Mouse (Mus musculus) layer of hippocampus, adult 9-10 months (tissue): ENCODE measurements around the gene Gm21974.
A peak's percentile ranks its signal among the peaks of the same experiment; 100 is the strongest.
"Not testable (repeated sequence)": the region's sequence is repeated elsewhere in the genome, so short reads cannot be mapped to it uniquely, and the experiment has no call there.

ENCODE experiments used
- DNase-seq: peaks from one replicate; pipeline ENCODE4 v3.0.0; 2022; ENCODE audit warnings: low spot score

Gm21974 gene

DNA sequence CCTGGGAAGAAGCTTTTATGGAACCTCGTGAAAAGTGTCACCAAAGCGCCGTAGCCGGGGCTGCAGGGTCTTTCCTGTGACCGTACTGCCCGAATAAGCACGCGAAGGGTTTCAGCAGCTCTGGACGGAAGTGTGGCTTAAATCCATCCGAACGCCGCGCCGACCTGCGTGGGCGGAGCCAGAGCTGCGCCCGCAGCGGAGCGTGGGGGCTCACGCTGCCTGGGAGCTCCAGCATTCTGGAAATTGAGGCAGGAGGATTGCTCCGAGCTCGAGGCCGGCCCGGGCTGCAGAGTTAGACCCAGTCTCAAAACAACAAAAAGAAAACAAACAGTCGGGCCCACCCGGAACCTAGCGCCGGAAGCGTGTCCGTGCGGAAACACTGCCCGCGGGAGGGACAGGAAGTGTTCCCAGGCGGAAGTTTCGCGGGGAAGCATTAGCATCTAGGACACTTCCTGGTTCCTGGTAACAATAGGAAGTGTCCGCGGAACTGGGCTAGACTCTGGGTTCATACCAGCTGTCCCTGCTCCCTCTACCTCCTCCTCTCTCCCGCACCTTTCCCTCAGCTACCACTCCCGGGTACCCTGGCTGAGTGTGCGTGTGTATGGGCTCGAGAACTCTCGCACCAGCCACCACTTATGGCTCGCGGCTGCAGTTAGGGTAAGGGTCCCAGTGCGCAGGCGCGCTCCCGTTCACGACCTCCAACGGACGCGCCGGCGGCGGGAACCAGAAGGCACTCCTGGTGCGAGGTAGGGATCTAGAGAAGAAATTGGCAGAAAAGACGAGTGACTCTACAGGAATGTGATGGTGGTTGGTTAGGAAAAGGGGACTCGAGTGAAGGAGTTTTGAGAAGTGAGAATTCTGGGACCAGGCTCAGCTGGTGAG, 18.5 kb downstream of the Gm21974 start, which contains the start of gene Zfp668:
Zfp668 (minus strand) TSS at position 362 of the 882 bp plus-strand sequence.
- peak; percentile 88 for DNase-seq

DNA sequence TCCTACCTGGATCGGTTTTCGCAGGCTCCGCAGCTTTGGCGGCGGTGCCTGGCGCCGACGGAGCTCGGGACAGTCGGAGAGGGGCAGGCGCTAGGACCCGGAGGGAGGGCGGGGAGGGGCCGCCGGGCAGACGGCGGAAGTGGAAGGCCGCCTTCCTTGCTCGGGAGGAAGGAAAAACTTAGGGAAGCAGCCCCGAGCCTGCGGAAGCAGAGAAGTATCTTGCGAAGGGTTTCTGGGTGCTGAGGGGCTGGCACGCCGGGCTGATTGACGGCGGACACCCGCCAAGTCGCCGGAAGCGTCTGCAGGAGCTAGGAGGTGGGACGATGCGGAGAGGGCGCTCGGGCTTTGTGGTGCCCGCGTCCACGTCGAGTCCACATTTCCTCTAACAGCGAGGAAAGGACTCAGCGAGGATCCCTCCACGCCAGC, 19.2 kb downstream of the Gm21974 start, which contains the start of gene Zfp646:
Zfp646 (plus strand) TSS at position 181 of the 426 bp plus-strand sequence.
- peak; percentile 26 for DNase-seq

DNA sequence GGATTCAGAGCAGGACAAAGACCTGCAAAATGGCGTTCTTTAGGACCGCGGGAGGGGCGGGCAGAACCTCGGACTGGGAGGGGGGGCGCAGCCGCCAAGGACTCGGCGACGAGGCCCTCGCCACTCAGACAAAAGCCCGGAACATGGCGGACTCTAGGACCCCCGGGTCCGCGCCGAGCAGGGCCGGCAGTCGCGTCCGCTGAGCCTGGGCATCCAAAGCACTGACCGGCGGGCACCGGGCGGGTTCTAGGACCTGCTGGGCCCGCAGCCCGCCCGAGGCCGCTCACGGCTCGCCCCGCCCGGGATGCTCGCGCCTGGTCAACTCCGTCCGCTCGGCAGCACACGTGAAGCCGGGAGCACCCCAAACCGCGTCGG, 19.6 kb downstream of the Gm21974 start:
- DNase-seq: peak; percentile 61

DNA sequence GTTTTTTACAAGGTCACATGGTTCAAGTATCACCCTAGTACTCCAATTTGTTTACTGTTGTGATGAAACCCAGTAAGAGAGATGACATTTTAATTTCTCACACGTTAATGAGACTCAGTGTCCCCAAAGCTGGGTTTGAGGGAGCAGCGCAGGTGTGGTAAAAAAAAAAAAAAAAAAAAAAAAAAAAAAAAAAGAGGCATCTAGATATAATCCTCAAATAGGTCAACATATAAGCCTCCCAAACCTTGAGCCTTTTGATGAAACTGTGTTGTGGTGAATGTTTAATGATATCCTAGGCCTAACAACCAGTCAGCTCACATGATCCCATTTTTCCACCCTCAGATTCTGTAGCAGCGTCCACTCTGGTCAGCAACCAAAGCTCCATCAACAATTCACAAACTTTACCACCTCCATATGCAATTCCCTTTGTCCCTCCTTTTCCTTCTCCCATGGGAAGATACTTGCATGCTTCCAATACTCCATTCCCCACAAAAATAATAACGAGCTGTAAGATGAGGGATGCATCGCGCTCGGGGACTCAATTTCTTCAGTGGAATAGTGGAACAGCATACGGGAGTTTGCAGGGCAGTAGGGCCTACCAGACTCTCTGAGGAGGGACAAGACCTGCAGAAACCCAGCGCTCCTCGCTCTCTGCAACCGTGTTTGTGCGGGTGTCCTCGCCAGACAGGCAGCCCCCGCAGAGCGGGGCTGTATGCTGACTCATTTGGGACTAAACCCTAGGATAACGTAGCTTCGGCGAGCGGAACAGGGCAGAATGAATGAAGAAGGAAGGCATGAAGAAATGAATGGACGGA, 20.2 kb downstream of the Gm21974 start:
- DNase-seq: no peak

DNA sequence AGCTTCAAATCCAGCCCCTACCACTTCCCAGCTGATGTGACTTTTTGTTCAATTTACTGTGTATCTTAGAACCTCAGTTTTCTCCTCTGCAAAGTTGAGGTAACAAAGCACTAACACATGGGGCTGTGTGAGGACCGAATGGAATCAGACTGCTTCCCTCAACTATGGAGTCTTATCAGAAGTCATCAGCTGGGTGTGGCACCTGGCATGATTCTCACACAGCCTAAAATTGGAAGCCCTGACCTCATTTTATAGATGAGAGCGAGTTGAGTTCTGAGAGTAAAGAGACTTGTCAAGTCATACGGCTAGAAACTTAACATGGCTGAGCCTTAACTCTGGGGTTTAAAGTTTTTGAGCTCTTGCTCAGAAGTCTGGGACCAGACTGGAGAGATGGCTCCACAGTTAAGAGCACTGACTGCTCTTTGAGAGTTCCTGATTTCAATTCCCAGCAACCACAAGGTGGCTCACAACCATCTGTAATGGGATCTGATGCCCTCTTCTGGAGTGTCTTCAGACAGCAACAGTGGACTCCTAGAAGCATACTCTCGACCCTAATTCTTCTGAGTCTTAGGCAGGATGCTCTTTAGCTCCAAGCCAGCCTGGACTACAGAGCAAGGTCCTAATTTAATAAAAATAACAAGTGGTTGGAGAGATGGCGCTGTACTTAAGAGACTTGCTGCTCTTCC, 25.0 kb downstream of the Gm21974 start:
- no peak for DNase-seq

DNA sequence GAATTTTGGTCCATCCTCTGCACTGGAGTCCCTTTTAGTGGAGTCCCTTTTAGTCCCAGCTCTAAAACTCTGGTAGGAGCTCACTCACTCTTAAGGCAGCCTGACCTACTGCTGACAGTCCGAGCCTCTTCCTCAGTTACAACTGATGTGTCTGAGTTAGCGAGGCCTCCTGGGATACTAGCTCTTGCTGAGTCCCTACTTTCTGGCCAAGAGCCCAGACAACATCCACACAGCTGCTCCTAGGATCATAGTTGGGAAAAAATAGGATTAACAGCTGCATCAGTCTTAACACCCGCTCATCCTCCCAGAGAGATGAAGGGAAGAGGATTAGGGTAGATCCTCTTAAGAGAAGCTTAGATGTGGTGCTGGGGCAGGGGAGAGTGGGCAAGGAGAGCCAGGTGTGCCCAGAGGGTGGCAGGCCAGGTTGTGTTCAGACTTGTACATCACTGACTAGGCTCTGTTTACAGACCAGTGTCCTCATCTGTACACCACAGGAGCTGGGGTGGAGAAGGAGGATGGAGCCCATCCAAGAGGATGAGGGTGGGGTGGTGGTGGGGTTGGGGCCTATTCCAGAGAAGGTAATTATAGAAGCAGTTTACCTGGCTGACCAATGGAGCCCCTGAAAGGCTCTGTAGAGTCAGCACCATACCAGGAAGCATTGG, 26.0 kb downstream of the Gm21974 start:
- no peak for DNase-seq

DNA sequence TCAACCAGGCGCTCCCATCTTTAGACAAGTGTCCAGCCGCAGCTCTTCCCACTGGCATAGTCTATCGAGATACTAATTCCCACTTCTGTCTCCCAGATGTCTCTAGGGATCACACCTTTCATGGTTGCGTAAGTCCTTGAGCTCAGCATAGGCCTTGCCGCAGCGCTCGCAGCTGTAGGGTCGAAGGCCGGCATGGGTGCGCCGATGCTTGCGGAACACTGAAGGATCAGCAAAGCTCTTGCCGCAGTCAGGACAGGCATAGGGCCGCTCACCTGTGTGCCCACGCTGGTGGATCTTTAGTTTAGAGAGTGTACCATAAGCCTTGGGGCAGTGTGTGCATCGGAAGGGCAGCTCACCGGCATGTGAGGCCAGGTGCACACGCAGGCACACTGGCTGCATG, 27.6 kb downstream of the Gm21974 start:
- DNase-seq: no peak

DNA sequence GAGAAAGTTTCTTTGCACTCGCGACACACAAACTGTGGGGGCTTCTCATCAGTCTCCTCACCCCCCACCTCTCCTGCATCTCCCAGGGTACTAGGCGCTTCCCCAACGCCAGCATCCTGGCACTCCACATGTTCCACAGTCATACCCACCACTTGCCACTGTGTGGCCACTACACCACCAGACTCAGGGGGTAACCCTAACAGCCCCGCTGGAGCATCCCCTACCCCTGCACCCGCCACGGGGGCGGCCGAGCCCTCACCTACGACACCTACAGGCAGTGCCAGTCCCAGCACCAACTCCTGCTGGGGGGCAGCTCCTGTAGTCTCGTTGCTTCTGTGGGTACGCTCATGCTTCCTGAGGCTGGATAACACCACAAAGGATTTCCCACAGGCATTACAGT, 28.8 kb downstream of the Gm21974 start:
- DNase-seq: no peak

DNA sequence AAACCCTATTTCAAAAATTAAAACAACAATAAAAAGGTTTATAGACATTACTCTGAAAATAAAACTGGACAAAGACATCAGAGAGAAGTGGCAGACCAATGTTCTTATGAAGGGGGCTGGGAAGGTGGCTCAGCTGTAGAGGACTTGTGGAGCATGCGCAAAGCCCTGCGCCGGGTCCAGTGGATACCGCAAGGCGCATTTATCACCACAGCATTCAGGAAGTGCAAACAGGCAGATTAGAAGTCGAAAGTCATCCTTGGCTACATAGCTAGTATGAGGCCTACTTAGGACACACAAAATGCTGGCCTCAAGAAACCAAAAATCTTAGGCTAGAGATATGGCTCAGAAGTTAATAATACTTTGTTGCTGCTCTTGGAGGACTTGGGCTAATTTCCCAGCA, 37.0 kb downstream of the Gm21974 start:
- no peak for DNase-seq

DNA sequence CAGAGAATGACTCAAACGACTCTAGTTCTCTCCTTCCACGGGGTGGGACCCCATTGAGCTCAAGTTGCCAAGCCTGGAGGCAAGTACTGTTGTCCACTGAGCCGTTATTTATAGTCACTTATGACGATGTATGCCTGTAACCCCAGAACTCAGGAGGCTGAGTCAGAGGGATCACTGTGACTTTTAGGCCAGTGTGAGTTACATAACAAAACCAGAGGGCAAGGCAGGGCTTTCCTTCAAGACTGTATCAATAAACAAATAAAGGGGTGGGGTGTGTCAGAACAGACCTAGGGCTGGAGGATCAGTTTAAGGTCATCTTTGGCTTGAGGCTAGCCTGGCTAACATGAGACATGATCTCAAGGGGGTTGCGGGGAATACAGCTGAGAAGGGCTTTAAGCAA, 44.3 kb downstream of the Gm21974 start:
- DNase-seq: no peak

DNA sequence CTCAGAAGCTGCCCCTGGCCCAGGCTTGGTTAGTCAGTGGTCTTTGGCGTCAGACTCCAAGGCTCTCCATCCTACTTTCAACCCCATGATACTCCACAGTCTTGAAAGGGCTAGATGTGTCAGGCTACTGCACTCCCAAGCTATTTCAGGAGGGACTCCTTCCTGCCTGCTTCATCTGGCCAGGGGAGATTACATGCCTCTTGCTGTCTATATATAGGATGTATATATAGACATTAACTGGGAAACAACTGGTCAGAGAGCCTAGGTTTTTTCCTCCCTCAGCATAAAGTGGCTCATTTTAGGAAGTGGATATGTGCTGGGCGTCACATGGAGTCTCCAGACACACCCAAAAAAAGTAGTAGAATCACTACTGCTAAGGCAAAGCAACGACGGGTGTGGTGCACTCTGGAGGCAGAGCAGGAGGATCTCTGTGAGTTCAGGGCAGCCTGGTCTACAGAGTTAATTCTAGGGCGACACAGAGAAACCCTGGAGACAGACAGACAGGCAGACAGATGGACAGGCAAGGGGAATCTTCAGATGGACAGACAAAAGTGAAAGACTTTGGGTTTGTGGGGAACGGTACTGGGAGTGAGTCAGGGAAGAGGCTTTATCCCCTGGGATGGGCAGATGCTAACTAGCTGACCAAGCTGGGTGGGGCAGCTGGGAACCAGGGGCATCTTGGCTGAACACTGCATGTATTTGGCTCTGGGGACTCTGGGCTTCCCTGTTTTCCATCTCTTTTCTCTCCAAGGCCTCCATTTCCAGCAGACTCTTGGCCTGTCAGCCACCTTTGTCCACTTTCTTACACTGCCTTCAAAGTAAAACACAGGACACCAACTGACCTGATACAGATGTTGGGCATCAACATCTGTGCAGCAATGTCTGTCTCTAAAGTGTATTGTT, 45.0 kb downstream of the Gm21974 start:
- no peak for DNase-seq

DNA sequence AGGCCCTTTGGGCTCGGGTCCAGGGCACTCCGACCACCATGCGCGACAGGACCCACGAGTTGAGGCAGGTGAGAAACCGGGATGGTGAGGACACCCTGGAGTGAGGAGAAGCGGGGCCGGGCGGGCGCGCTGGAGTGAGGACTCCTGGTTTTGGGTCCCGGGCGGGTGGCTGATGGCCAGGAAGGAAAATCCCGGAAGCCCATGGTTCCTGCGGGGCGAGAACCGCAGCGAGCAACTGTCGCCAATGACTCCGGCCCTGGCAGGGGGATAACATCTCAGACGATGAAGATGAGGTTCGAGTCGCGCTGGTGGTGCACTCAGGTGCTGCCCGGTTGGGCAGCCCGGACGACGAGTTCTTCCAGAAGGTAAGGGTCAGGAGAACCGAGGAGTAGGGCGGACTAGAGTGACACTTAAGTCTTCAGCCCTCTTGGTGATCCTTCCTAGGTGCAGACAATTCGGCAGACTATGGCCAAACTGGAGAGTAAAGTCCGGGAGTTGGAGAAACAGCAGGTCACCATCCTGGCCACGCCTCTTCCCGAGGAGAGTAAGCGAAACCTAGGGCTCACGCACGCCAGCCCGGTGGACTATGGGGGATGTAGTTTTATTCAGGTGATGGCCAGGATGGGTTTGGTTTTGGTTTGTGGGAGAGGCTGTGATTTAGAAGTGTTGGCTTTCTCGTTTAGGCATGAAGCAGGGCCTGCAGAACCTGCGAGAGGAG, 53.1 kb downstream of the Gm21974 start:
- DNase-seq: no peak

DNA sequence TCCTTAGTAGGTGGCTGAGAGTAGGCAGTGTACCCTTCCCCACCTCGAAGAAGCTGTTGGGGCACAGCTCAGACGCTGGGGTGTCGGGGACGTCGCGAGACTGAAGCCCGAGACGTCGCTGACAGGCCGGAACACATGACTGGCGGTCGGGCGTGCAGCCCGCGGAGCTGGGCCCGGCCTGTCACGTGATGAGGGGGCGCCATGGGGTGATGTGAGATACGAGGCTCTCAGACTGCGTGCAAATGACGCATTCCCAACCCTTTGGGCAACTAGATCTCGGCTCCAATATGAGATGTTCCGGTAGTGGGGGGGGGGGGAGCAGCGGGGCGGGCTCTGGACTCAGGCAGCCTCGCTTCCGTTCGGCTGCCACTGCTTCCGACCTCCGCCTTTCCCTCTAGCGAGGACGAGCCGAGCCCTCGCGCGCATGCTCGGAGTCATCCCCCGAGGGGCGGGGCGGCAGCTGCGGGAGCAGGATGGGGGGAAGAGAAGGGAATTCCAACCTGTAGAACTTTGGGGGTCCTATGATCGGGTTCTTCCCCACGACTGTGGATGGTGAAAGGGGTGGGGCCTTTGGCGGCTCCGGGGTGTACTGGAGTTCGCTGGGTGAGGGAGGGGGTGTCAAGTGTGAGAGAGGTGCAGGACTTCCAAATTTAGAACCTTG, 53.8 kb downstream of the Gm21974 start:
- peak; percentile 91 for DNase-seq

DNA sequence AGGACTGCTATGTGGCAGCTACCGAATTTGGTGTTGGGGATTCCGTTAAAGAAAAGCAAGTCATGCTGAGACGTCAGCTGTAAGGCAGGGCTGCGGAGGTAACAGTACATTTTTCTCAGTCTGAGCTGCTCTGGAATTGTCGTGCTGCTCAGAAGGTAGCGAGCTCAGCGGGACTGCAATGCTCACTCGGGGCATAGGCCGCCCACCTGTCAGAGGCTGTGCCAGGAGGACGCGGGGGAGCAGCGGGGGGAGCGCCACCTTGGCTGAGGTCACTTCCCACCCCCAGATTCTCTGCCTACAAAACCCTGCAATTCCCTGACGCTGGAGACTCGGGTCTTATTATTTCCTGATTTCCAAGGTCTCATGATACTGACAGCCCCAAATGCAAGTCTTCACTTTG, 54.4 kb downstream of the Gm21974 start:
- DNase-seq: no peak

DNA sequence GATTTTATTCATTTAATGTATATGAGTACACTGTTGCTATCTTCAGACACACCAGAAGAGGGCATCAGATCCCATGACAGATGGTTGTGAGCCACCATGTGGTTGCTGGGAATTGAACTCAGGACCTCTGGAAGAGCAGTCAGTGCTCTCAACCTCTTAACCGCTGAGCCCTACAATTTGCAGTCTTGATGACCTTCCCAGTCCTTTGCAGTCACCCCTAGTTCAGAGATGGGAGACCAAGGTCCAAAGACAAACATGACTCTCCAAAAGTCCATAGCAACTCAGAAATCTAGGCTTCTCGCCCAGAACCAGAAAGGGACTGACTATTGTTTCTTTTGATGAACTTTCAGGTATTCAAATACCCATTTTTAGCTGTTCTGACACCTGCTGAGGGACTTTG, 55.2 kb downstream of the Gm21974 start:
- DNase-seq: not testable (repeated sequence)

DNA sequence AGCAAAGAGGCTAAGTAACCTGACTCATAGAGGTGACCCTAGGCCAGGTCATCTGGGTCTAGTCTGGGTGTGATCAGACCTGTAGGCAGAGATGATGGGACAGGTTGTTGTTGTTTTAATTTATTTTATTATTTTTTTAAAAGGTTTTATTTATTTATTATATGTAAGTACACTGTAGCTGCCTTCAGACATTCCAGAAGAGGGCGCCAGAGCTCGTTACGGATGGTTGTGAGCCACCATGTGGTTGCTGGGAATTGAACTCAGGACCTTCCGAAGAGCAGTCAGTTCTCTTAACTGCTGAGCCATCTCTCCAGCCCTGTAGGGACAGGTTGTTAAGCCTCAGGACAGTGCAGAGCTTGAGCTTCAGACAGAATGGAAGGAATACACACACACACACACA, 57.4 kb downstream of the Gm21974 start:
- not testable (repeated sequence) for DNase-seq

DNA sequence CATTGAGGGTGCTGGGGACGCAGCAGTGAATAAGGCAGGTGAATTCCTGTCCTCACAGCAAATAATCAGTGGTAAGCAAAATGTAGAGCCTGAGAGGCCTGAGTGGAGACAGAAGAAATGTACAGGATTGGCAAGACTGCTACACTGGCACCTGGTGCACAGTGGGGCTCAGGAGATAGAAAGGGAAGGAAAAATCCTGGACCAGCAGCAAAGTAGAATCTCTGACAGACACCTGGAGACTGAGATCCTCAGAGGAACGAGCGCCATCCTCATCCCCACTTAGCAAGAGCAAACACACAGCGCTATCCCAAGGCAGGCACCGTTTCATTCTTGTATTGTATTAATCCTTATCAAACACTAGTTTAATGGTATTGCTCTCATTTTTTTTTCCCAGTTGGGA, 57.8 kb downstream of the Gm21974 start:
- no peak for DNase-seq
